Mouse (Mus musculus): ENCODE results near the gene Gm525. TPM values are rescaled to one million over a fixed set of nuclear protein-coding genes. Genes with fewer than 3 reads are reported as not detected.

Gene Gm525
- polyA plus RNA-seq (2016; fragmentation: Nextera tagmentation; extraction: Ambion mirVana): 0.32 TPM in 1 of 2 replicates, not detected in the other

DNA sequence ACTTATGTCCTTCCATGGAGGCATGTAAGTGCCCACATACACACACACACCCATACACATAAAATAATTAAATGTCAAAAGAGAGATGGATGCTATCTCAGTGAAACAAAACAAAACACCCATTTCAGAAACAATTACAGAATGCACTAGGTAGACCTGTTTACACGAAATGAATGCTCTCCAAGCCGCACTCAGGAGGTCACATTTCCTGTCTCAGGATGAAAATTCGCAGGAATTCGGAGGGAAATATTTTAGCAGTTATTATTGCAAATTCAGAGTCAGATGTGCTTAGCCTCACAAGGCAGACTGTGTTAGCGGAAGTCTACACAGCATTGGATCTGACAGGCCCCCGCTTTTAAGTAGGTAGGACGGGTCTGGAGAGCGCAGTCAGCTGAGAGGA is at the start of gene Gm525:
Gm525 (plus strand) TSS at position 301 of the 400 bp plus-strand sequence.
- no peak within 1 kb of the TSS for H3K9ac ChIP-seq
- H3K9me3 ChIP-seq: no peaks in the 10 kb centered on the region
- no peaks in the 10 kb centered on the region for H3K27me3 ChIP-seq
- no peak for ATAC-seq (ENCODE audit: insufficient number of reproducible peaks, insufficient read depth, low FRiP score, low TSS enrichment)
- H3K4me3 ChIP-seq: no peak within 1 kb of the TSS
- no peaks in the 10 kb centered on the region for H3K36me3 ChIP-seq
- WGBS: 70% methylated on average over 8 of the region's 8 CpGs
- no peak within 1 kb of the TSS for H3K27ac ChIP-seq
- H3K4me2 ChIP-seq (replicated peaks): no peak within 1 kb of the TSS
- no peaks in the 10 kb centered on the region for H3K4me1 ChIP-seq

- WGBS: 56% methylated on average over 11 of the region's 11 CpGs
- H3K36me3 ChIP-seq: no peaks in the 10 kb centered on the region
- H3K9ac ChIP-seq: no peak overlapping the region
- H3K4me2 ChIP-seq (replicated peaks): no peak overlapping the region
- H3K27me3 ChIP-seq: no peaks in the 10 kb centered on the region
- ATAC-seq (ENCODE audit: insufficient number of reproducible peaks, insufficient read depth, low FRiP score, low TSS enrichment): no peak
- H3K4me1 ChIP-seq: peaks cover 6% of the 10 kb centered on the region
- H3K9me3 ChIP-seq: no peaks in the 10 kb centered on the region
- H3K27ac ChIP-seq: no peak overlapping the region
- no peak overlapping the region for H3K4me3 ChIP-seq
These were observed 49.3 kb upstream of the Gm525 start for GRCm38 (mm10) chr11:89024181-89024881.

- Histone ChIP-seq H3K4me1 (peaks cover 6% of the 10 kb centered on the region), H3K9me3 (no peaks in the 10 kb centered on the region), H3K27me3 (no peaks in the 10 kb centered on the region), H3K4me3 (no peak overlapping the region), H3K36me3 (no peaks in the 10 kb centered on the region), H3K9ac (no peak overlapping the region), H3K4me2 (replicated peaks) (no peak overlapping the region), H3K27ac (no peak overlapping the region)
- ATAC-seq (ENCODE audit: insufficient number of reproducible peaks, insufficient read depth, low FRiP score, low TSS enrichment): no peak
- 83% methylated on average over 3 of the region's 3 CpGs for WGBS
These were observed 48.0 kb upstream of the Gm525 start for GRCm38 (mm10) chr11:89025603-89026002.

- WGBS: 90% methylated on average over 3 of the region's 3 CpGs
- Histone ChIP-seq H3K27me3 (no peaks in the 10 kb centered on the region), H3K4me1 (peaks cover 6% of the 10 kb centered on the region), H3K9ac (no peak overlapping the region), H3K9me3 (no peaks in the 10 kb centered on the region), H3K36me3 (no peaks in the 10 kb centered on the region), H3K4me3 (no peak overlapping the region), H3K27ac (no peak overlapping the region), H3K4me2 (replicated peaks) (no peak overlapping the region)
- no peak for ATAC-seq (ENCODE audit: insufficient number of reproducible peaks, insufficient read depth, low FRiP score, low TSS enrichment)
These were observed 47.5 kb upstream of the Gm525 start for GRCm38 (mm10) chr11:89026117-89026516.

GRCm38 (mm10) chr11:89027955-89028361 is 45.7 kb upstream of the Gm525 start:
- Histone ChIP-seq H3K36me3 (no peaks in the 10 kb centered on the region), H3K4me3 (no peak overlapping the region), H3K4me1 (peaks cover 6% of the 10 kb centered on the region), H3K9ac (no peak overlapping the region), H3K27me3 (no peaks in the 10 kb centered on the region), H3K9me3 (no peaks in the 10 kb centered on the region), H3K4me2 (replicated peaks) (no peak overlapping the region), H3K27ac (no peak overlapping the region)
- ATAC-seq (ENCODE audit: insufficient number of reproducible peaks, insufficient read depth, low FRiP score, low TSS enrichment): no peak
- WGBS: 77% methylated on average over 10 of the region's 10 CpGs

DNA sequence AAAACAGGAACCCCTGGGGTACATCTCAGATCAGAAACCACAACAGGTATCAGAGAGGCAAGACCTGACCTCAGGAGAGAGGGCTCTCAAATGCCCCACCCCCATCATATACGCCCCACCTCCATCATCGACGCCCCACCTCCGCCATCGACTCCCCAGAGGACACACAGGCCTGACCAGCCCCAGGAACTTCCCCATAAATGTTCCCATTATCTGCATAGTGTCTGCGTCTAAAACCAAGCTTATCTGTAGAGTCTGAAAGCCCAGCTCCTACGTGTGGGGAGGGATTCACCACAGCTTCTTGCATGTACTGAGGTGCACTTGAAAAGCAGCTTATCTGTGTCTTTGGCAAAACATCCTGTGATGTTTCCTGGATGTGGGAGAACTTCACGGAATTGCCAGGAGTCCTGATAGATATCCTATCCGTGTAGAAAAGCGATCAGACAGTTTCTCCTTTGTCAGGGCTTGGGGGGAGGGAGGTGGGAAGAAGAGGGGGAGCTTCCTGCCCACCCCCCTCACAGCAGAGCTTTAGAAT is 44.7 kb upstream of the Gm525 start:
- Histone ChIP-seq H3K4me3 (no peak overlapping the region), H3K36me3 (no peaks in the 10 kb centered on the region), H3K27me3 (no peaks in the 10 kb centered on the region), H3K4me2 (replicated peaks) (no peak overlapping the region), H3K9me3 (no peaks in the 10 kb centered on the region), H3K4me1 (peaks cover 6% of the 10 kb centered on the region), H3K9ac (no peak overlapping the region), H3K27ac (no peak overlapping the region)
- no peak for ATAC-seq (ENCODE audit: insufficient number of reproducible peaks, insufficient read depth, low FRiP score, low TSS enrichment)
- 44% methylated on average over 10 of the region's 10 CpGs for WGBS

DNA sequence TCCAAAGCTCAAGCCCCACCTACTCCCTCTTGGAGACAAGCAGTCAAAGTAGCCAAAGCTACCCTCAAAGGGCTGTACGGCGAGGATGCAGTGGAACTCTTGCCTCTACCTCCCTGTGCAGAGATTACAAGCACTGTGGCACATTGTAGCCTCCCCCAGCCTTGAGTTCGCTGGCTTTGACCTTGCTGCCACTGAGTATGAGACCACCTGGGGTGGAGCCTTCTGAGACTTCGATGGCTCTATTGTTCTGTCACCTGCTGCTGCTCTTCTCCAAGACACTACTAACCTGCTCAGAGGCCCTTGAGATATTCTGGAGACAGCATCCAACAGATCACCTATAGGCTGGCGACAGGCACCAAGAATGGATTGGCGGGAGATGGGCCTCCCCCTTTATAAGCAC is 43.1 kb upstream of the Gm525 start:
- no peak overlapping the region for H3K4me2 ChIP-seq (replicated peaks)
- no peak overlapping the region for H3K4me3 ChIP-seq
- H3K27ac ChIP-seq: no peak overlapping the region
- H3K9ac ChIP-seq: no peak overlapping the region
- no peaks in the 10 kb centered on the region for H3K36me3 ChIP-seq
- ATAC-seq (ENCODE audit: insufficient number of reproducible peaks, insufficient read depth, low FRiP score, low TSS enrichment): no peak
- no peaks in the 10 kb centered on the region for H3K4me1 ChIP-seq
- 77% methylated on average over 6 of the region's 6 CpGs for WGBS
- no peaks in the 10 kb centered on the region for H3K9me3 ChIP-seq
- no peaks in the 10 kb centered on the region for H3K27me3 ChIP-seq

- 49% methylated on average over 1 of the region's 1 CpGs for WGBS
- H3K27me3 ChIP-seq: no peaks in the 10 kb centered on the region
These were observed 42.5 kb upstream of the Gm525 start for GRCm38 (mm10) chr11:89031189-89031588.

DNA sequence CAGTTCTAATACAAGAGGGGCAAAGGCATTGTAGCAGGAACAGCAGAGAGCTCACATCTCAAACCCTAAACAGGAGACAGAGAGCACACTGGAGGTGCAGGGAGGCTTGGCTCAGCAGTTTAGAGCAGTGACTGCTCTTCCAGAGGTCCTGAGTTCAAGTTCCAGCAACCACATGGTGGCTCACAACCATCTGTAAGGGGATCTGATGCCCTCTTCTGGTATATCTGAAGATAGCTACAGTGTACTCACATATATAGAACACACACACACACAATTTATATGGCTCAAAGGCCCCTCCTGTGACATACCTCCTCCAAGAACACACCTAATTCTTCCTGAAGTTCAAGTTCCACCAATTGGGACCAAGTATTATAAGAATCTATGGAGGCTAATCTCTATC is 39.0 kb upstream of the Gm525 start:
- no peaks in the 10 kb centered on the region for H3K9me3 ChIP-seq
- H3K36me3 ChIP-seq: no peaks in the 10 kb centered on the region
- H3K4me1 ChIP-seq: no peaks in the 10 kb centered on the region
- no peak overlapping the region for H3K4me2 ChIP-seq (replicated peaks)
- H3K4me3 ChIP-seq: no peak overlapping the region
- ATAC-seq (ENCODE audit: insufficient number of reproducible peaks, insufficient read depth, low FRiP score, low TSS enrichment): no peak
- H3K27ac ChIP-seq: no peak overlapping the region
- no peaks in the 10 kb centered on the region for H3K27me3 ChIP-seq
- no peak overlapping the region for H3K9ac ChIP-seq

More at GRCm38 (mm10) chr11:89031189-89031588, 42.5 kb upstream of the Gm525 start:
- Histone ChIP-seq H3K4me3 (no peak overlapping the region), H3K9me3 (no peaks in the 10 kb centered on the region), H3K9ac (no peak overlapping the region), H3K27ac (no peak overlapping the region), H3K4me1 (no peaks in the 10 kb centered on the region), H3K4me2 (replicated peaks) (no peak overlapping the region), H3K36me3 (no peaks in the 10 kb centered on the region)
- ATAC-seq (ENCODE audit: insufficient number of reproducible peaks, insufficient read depth, low FRiP score, low TSS enrichment): no peak

DNA sequence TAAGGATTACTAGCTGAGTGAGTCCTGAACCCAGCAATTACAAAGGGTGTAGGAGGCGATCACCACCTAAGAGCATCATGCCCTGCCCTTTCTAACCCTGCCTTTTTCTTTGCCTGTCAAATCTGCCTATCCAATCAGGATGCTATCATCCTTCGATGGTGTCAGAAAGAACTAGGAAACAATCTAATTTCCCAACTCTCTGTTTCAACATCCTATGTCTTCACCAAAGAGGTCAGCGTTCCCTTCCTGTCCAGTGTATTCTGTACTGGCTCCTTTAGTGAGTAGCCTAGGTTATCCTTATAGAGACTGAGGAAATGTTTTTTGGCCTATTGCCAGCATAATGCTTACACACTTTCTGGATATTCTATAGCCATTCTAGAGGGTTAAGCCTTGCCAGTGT is 38.1 kb upstream of the Gm525 start:
- no peaks in the 10 kb centered on the region for H3K4me1 ChIP-seq
- H3K27me3 ChIP-seq: no peaks in the 10 kb centered on the region
- H3K4me2 ChIP-seq (replicated peaks): no peak overlapping the region
- no peak for ATAC-seq (ENCODE audit: insufficient number of reproducible peaks, insufficient read depth, low FRiP score, low TSS enrichment)
- H3K9ac ChIP-seq: no peak overlapping the region
- no peak overlapping the region for H3K4me3 ChIP-seq
- no peaks in the 10 kb centered on the region for H3K9me3 ChIP-seq
- WGBS: 77% methylated on average over 3 of the region's 3 CpGs
- H3K36me3 ChIP-seq: peaks cover 8% of the 10 kb centered on the region
- H3K27ac ChIP-seq: no peak overlapping the region

- Histone ChIP-seq H3K4me3 (no peak overlapping the region), H3K36me3 (peaks cover 28% of the 10 kb centered on the region), H3K4me2 (replicated peaks) (no peak overlapping the region), H3K9me3 (no peaks in the 10 kb centered on the region), H3K9ac (no peak overlapping the region), H3K27ac (no peak overlapping the region), H3K27me3 (no peaks in the 10 kb centered on the region), H3K4me1 (no peaks in the 10 kb centered on the region)
- ATAC-seq (ENCODE audit: insufficient number of reproducible peaks, insufficient read depth, low FRiP score, low TSS enrichment): no peak
- 93% methylated on average over 6 of the region's 6 CpGs for WGBS
These were observed 35.1 kb upstream of the Gm525 start for GRCm38 (mm10) chr11:89038496-89038895.

DNA sequence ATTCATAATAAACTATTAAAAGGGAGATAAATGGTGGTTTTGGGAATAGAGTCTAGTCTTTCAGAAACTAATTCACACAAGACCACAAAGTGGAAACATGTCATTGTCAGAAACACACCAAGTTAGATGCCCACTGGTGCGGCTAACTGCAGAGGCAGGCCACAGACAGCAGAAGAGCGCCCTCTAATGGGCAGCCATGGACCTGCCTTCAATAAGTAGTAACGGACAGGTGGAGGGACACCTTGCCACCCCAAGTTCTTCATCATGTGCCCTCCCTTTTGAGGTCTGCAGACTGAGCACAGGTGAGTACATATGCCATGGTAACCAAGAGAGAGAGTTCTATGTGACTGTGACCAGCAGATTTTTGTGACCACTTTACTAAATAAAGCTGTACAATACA is 34.3 kb upstream of the Gm525 start:
- no peaks in the 10 kb centered on the region for H3K4me1 ChIP-seq
- no peaks in the 10 kb centered on the region for H3K9me3 ChIP-seq
- H3K36me3 ChIP-seq: peaks cover 34% of the 10 kb centered on the region
- ATAC-seq (ENCODE audit: insufficient number of reproducible peaks, insufficient read depth, low FRiP score, low TSS enrichment): no peak
- WGBS: 33% methylated on average over 3 of the region's 3 CpGs
- H3K4me2 ChIP-seq (replicated peaks): no peak overlapping the region
- no peak overlapping the region for H3K9ac ChIP-seq
- H3K27ac ChIP-seq: no peak overlapping the region
- no peak overlapping the region for H3K4me3 ChIP-seq
- no peaks in the 10 kb centered on the region for H3K27me3 ChIP-seq

Data from embryonic facial prominence, embryonic 12.5 days (tissue).